Mouse (Mus musculus) testis, adult 2 months (tissue): ENCODE measurements at regions not wholly inside any gene's neighbourhood (a gene's known extent, or its start where the extent isn't known, plus 50 kb on each side); places are given as distances from the start of the nearest gene placed in this dataset.

Experiments used
- CTCF ChIP-seq: fragments of 200-500 bp; IDR thresholded peaks from 2 replicates; pipeline ENCODE4 v1.5.1; 2012; ENCODE audit warnings: low read depth, mild to moderate bottlenecking, inconsistent platforms, low read length, moderate library complexity; ENCODE audit not compliant: control insufficient read depth, insufficient read depth, insufficient replicate concordance
- POLR2A ChIP-seq: fragments of 200-500 bp; IDR thresholded peaks from 2 replicates; pipeline ENCODE4 v1.6.1; 2012; ENCODE audit warnings: low read depth, mild to moderate bottlenecking, inconsistent platforms, low read length, moderate library complexity; ENCODE audit not compliant: control insufficient read depth

DNA sequence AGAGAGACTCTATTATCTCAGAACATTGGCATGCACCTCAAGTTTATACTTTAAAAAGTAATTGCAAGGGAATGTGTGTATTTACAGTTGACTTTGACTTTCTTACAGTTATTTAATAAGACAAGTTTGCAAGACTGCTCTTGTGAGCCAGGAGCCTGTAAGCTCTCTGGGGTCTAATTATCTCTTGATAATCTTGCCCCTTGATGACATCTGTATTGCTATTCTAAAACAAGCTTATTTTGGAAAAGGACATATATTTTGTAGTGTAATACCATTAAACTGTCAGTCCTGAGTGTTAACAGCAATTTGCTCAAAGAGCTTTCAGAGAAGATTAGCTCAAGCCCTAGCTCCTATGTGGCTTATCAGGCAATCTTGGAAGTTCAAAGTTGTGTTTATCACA is 445.4 kb upstream of the Slit2 start:
- TF ChIP-seq CTCF (no peak), POLR2A (no peak)
